Mouse (Mus musculus): ENCODE data around the gene Phyh. TPM values are rescaled to one million over a fixed set of nuclear protein-coding genes. Genes with fewer than 3 reads are reported as not detected.
A peak's percentile ranks its signal among the peaks of the same experiment; 100 is the strongest.

Phyh gene
- polyA plus RNA-seq, 1 experiment from 2014 or later, result 50.9 TPM

- WGBS, result 79% methylated on average over 2 of the region's 2 CpGs
- H3K4me3 ChIP-seq, result no peak overlapping the region
- ATAC-seq (ENCODE audit: insufficient number of reproducible peaks, insufficient read depth, low FRiP score, low TSS enrichment, low read depth), result no peak
- H3K9ac ChIP-seq, result no peak overlapping the region
- H3K36me3 ChIP-seq, result no peaks in the 10 kb centered on the region
- H3K27ac ChIP-seq, result no peak overlapping the region
- H3K9me3 ChIP-seq, result no peaks in the 10 kb centered on the region
- H3K4me2 ChIP-seq, result no peak overlapping the region
- H3K27me3 ChIP-seq, result no peaks in the 10 kb centered on the region
- no peaks in the 10 kb centered on the region for H3K4me1 ChIP-seq
Measured at GRCm38 (mm10) chr2:4969083-4969482, 50.3 kb downstream of the Phyh start.

GRCm38 (mm10) chr2:4975807-4976206 is 57.0 kb downstream of the Phyh start, which contains the start of gene Ucma:
Ucma (plus strand) TSS chr2:4976122.
- peaks cover 18% of the 10 kb centered on the region for H3K4me1 ChIP-seq
- H3K27me3 ChIP-seq, result no peaks in the 10 kb centered on the region
- H3K4me3 ChIP-seq, result no peak within 1 kb of the TSS
- 60% methylated on average over 5 of the region's 5 CpGs for WGBS
- no peak within 1 kb of the TSS for H3K27ac ChIP-seq
- no peak within 1 kb of the TSS for H3K4me2 ChIP-seq
- H3K9me3 ChIP-seq, result no peaks in the 10 kb centered on the region
- H3K36me3 ChIP-seq, result no peaks in the 10 kb centered on the region
- H3K9ac ChIP-seq, result no peak within 1 kb of the TSS
- ATAC-seq (ENCODE audit: insufficient number of reproducible peaks, insufficient read depth, low FRiP score, low TSS enrichment, low read depth), result no peak

GRCm38 (mm10) chr2:4978091-4978490 is 59.3 kb downstream of the Phyh start:
- Histone ChIP-seq H3K9me3 (no peaks in the 10 kb centered on the region), H3K4me2 (no peak overlapping the region), H3K4me3 (no peak overlapping the region), H3K4me1 (peaks cover 18% of the 10 kb centered on the region), H3K9ac (no peak overlapping the region), H3K27ac (peak overlapping the region; percentile 69), H3K27me3 (no peaks in the 10 kb centered on the region), H3K36me3 (no peaks in the 10 kb centered on the region)
- 3% methylated on average over 8 of the region's 8 CpGs for WGBS
- ATAC-seq (ENCODE audit: insufficient number of reproducible peaks, insufficient read depth, low FRiP score, low TSS enrichment, low read depth), result no peak

GRCm38 (mm10) chr2:4983987-4984386 is 65.2 kb downstream of the Phyh start:
- ATAC-seq (ENCODE audit: insufficient number of reproducible peaks, insufficient read depth, low FRiP score, low TSS enrichment, low read depth), result no peak
- WGBS, result 18% methylated on average over 5 of the region's 5 CpGs
- no peak overlapping the region for H3K4me2 ChIP-seq

GRCm38 (mm10) chr2:4985000-4985399 is 66.2 kb downstream of the Phyh start:
- no peak overlapping the region for H3K4me2 ChIP-seq
- H3K4me3 ChIP-seq, result no peak overlapping the region
- no peak for ATAC-seq (ENCODE audit: insufficient number of reproducible peaks, insufficient read depth, low FRiP score, low TSS enrichment, low read depth)
- no peak overlapping the region for H3K9ac ChIP-seq
- no peak overlapping the region for H3K27ac ChIP-seq
- H3K36me3 ChIP-seq, result peaks cover 1% of the 10 kb centered on the region; the same call in 1 of the 2 replicates
- no peaks in the 10 kb centered on the region for H3K27me3 ChIP-seq
- H3K4me1 ChIP-seq, result 0 out of 2 replicates have a peak, but pooled peaks cover 5% of the 10 kb centered on the region
- 72% methylated on average over 6 of the region's 6 CpGs for WGBS
- no peaks in the 10 kb centered on the region for H3K9me3 ChIP-seq

More at GRCm38 (mm10) chr2:4983987-4984386, 65.2 kb downstream of the Phyh start:
- H3K4me3 ChIP-seq, result no peak overlapping the region
- H3K9ac ChIP-seq, result 0 out of 2 replicates have a peak overlapping the region, but pooled peaks have one; percentile 21
- H3K9me3 ChIP-seq, result no peaks in the 10 kb centered on the region
- no peaks in the 10 kb centered on the region for H3K36me3 ChIP-seq
- H3K27ac ChIP-seq, result no peak overlapping the region
- 0 out of 2 replicates have a peak, but pooled peaks cover 5% of the 10 kb centered on the region for H3K4me1 ChIP-seq
- no peaks in the 10 kb centered on the region for H3K27me3 ChIP-seq

GRCm38 (mm10) chr2:4986798-4987197 is 68.0 kb downstream of the Phyh start:
- peaks cover 18% of the 10 kb centered on the region for H3K36me3 ChIP-seq
- 0 out of 2 replicates have a peak, but pooled peaks cover 5% of the 10 kb centered on the region for H3K4me1 ChIP-seq
- H3K9ac ChIP-seq, result no peak overlapping the region
- H3K4me2 ChIP-seq, result no peak overlapping the region
- no peaks in the 10 kb centered on the region for H3K27me3 ChIP-seq
- no peaks in the 10 kb centered on the region for H3K9me3 ChIP-seq
- no peak for ATAC-seq (ENCODE audit: insufficient number of reproducible peaks, insufficient read depth, low FRiP score, low TSS enrichment, low read depth)
- 72% methylated on average over 4 of the region's 4 CpGs for WGBS
- no peak overlapping the region for H3K27ac ChIP-seq
- no peak overlapping the region for H3K4me3 ChIP-seq

GRCm38 (mm10) chr2:4987388-4988180 is 68.8 kb downstream of the Phyh start:
- no peak overlapping the region for H3K4me3 ChIP-seq
- H3K36me3 ChIP-seq, result peaks cover 22% of the 10 kb centered on the region
- 83% methylated on average over 8 of the region's 8 CpGs for WGBS
- no peaks in the 10 kb centered on the region for H3K9me3 ChIP-seq
- 0 out of 2 replicates have a peak, but pooled peaks cover 5% of the 10 kb centered on the region for H3K4me1 ChIP-seq
- no peak overlapping the region for H3K4me2 ChIP-seq
- H3K27ac ChIP-seq, result no peak overlapping the region
- no peaks in the 10 kb centered on the region for H3K27me3 ChIP-seq
- ATAC-seq (ENCODE audit: insufficient number of reproducible peaks, insufficient read depth, low FRiP score, low TSS enrichment, low read depth), result no peak
- no peak overlapping the region for H3K9ac ChIP-seq

Other genes with a start within 250 kb of the Phyh start
- gene Bend7, start 201.2 kb upstream of the Phyh start, polyA plus RNA-seq (2015; fragmentation: Nextera tagmentation; extraction: Ambion mirVana), result 1.4 and 2.7 TPM in 2 replicates
- 94.4 and 111 TPM in 2 replicates for gene Sephs1, start 37.5 kb upstream of the Phyh start, polyA plus RNA-seq (2015; fragmentation: Nextera tagmentation; extraction: Ambion mirVana)
- gene Ucma, start 57.1 kb downstream of the Phyh start, polyA plus RNA-seq (2015; fragmentation: Nextera tagmentation; extraction: Ambion mirVana), result 0.69 and 0.98 TPM in 2 replicates
- 31.8 and 34.0 TPM in 2 replicates for gene Mcm10, start 93.8 kb downstream of the Phyh start, polyA plus RNA-seq (2015; fragmentation: Nextera tagmentation; extraction: Ambion mirVana)
- 5.4 and 5.6 TPM in 2 replicates for gene Optn, start 145.0 kb downstream of the Phyh start, polyA plus RNA-seq (2015; fragmentation: Nextera tagmentation; extraction: Ambion mirVana)
- gene Ccdc3, start 218.8 kb downstream of the Phyh start, polyA plus RNA-seq (2015; fragmentation: Nextera tagmentation; extraction: Ambion mirVana), result 26.6 and 38.3 TPM in 2 replicates

Data from embryonic facial prominence, embryonic 13.5 days (tissue).